Mouse (Mus musculus) heart, adult 18-20 months (tissue): ENCODE data around the gene Anks1. TPM values are rescaled to one million over a fixed set of nuclear protein-coding genes. Genes with fewer than 3 reads are reported as not detected.
"Not testable (repeated sequence)": the region's sequence is repeated elsewhere in the genome, so short reads cannot be mapped to it uniquely, and the experiment has no call there.

Experiments
- DNase-seq, 2 experiments: peaks; one replicate each; pipeline ENCODE4 v3.0.0; 2021 to 2022; ENCODE audit warnings: mixed read lengths in 1 of 2
- total RNA-seq, 2 experiments: library from RNA; stranded (reverse); gene quantifications; 2 replicates each; pipeline ENCODE4 v1.2.3; 2021

Anks1 gene
- total RNA-seq, 2 experiments from 2014 or later: 65.8 to 73.0 TPM

DNA sequence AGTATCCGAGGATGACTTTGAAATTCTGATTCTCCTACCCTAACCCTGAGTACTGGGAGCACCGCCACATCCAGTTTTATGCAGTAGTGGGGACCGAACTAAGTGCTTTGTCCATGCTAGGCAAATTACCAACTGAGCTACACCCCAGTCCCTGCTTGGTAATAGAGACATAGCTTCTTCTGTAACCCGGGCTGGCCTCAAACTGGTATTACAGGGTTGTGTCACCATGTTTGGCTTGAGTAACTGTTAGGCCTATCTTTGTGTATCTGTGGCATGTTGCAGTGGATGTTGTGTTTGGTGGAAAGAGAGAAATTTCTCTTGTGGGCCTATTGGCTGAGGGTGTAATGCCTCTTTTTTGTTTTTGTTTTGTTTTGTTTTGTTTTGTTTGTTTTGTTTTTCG is 21.2 kb downstream of the Anks1 start:
- DNase-seq: no peak

DNA sequence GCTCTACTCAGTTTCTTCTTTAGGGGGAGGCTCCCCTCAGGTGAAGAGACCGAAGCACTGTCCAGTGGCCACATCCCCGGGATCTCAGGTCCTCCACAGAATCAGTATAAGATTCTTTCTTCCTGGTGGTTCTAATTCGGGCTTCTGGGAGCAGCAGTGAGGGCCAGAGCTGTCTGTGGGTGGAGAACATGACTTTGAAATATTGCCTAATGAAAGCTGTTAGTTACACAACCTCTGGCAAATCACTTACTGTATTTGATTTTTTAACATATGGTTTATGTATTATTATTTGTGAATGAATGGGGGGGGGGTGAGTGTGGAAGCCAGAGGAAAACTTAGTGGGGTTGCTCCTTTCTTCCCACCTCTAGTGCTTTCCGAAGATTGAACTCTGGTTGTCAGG is 22.7 kb downstream of the Anks1 start:
- DNase-seq: no peak

DNA sequence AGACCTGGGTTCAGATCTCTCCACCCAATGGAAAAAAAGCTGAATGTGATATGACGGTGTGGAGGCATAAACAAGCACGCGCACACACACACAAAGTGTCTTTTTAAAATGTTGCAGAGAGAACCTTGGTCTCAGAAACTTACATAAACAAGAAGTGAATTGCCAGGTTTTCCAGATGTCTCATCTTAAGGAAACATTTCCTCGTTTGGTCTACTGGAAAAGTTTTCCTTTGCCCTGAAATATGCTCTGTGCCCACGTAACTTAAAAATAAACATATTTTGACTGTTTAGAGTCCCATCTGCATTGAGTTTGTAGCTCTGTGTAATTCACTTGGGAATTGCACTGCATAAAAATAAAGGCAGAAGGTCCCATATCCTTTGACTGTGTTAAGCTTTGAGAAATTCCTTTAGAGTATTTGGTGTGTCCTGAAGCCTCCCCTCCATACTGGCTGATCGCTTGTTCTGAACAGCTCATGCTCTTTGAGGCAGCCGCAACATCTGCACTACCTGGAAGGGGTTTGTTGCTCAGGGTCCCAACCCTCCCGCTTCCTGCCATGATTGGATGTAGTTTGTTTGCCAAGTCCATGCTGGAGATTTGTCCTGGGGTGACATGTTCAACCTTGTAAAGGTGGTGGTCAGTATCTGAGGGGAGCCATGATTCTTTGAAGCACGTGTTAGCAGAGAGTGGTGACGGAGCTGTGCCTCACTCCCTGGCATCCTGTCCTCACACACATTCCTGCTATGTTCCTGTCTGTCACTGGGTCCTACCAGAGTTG is 25.2 kb downstream of the Anks1 start:
- DNase-seq: no peak

DNA sequence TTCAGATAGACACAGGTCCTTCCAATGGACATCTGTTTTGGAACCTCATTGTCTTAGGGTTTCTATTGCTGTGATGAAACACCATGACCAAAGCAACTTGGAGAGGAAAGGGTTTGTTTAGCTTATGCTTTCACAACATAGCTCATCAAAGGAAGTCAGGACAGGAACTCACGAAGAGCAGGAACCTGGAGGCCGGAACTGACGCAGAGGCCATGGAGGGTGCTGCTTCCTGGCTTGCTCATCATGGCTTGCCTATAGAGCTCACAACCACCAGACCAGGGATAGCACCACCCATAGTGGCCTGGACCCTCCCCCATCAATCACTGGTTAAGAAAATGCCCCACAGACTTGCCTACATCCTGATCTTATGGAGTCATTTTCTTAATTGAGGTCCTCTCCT is 26.0 kb downstream of the Anks1 start:
- DNase-seq: peak in 1 of 2 experiments; percentile 35

DNA sequence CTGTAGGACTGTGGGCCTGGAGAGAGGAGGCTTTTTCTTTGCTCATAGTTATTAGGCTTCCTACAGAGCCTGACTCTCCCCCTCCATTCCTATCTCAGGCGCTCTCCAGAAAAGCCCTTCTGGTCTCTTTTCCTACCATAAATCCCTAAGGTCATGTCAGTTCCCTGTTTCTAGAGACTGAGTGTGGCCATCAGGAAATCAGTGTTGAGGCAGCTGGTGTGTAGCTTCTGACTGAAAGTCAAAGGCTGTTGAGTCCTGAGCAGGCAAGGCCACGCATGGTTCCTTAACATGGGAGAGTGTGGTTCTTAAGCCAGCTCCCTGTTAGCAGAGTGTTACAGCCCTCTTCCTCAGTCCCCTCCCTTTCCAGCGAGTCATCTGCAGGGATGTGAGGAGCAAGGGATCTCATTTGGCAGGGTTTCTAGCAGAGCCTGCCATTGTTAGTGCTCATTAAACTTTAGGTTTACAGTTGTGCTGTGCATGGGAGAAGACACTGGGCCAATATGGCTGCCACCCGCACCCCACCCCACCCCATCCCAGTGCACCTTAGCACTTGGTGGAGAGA is 28.0 kb downstream of the Anks1 start:
- no peak for DNase-seq

DNA sequence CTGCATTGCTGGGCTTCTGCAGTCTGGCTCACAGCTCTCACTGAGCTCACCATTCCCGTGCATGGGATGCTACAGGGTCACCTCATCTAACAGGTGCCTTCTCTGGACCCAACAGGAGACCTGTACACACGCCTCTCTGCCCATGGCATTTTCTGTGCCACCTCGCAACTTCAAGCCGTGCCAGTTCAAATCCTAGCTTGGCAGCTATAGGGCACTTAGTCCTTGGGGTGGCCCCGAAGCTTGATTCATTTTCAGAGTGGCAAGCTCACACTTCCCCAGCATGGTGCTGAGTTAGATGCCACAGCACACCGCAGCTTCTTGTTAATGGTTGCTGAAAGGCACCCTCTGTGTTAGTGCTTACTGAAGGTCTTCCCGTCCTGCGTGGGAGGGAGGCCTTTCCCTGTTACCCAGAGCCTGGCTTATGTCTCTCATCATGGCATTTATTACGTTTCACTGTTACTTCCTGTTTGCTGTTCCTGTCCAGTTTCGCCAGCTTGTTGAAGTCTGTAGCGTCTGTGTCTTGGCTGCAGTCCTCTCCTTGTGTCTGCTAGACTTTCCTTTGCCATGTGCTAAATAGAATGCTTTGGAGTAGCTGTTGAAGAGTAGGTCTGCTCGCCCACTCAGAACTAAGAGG is 29.1 kb downstream of the Anks1 start:
- peak in 1 of 2 experiments; percentile 57 for DNase-seq

DNA sequence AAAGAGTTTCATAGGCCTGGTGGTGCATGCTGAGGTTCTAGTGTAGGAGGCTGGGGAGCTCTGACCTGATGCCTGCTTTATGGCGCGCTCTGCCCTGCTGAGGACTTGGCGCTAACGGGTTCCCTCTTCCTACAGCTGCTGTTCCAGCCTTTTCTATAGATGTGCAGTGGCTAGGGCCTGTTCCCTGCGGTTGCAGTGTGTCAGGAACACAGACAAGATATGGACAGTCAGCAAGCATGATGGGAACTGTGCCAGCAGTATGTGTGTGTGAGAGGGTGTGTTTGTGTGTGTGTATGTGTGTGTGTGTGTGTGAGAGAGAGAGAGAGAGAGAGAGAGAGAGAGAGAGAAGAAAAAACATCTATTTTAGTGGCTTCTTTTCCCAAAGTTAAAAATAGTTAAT is 29.9 kb downstream of the Anks1 start:
- DNase-seq: peak in 1 of 2 experiments; percentile 29

DNA sequence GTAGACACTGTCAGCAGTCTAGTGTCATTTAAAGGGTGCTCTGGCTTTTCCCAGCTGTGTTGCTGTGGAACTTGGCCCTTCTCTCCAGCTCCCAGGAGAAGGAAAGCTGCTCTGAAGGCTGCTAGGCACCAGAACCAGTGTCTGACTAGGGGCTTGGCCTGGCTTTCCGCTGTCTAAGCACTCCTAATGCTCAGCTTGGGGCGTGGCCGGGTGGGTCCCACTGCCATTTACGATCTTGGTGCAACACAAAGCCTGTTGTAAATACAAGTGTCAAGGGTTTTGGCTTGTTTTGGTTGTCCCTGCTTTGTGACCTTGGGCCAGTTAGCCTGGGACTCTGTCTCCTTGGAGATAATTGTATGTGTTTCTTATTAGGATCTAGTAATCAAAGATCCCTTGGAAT is 31.2 kb downstream of the Anks1 start:
- peak in 1 of 2 experiments; percentile 32 for DNase-seq

DNA sequence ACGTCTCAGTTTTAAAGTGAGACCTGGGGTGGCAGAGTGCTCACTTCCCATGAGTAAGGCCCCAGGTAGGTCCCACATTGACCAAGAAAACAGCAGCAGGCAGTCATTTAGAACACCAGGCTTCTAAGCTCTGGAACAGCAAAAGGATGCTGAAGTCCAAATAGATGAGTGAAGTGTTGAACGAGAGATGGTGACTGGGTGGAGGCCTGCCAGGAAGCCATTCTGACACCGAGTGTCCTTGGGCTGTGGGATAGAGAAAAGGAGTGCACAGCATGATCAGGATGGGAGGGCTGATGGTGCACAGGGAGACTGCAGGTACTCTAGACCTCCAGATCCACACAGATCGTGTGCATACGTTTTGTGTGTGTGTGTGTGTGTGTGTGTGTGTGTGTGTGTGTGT is 32.1 kb downstream of the Anks1 start:
- DNase-seq: no peak

DNA sequence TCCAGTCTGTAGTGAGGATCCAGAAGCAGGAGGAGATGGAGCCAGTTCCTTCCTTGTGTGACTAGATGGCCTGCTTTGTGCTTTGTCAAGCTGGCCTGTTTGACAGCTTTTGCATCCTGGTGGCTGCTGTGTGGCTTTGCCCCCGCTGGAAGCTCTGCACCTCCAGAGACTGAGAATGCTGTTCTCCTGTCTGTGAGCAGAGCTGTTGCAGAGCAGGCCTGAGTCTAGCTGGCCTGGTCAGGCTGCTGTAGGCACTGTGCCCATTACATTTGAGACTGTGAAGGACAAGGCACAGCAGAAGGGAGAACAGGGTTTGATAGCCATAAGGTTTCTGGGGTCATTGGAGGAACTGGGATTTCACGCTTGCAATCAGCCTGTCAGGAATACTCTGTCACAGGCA is 32.6 kb downstream of the Anks1 start:
- DNase-seq: no peak

DNA sequence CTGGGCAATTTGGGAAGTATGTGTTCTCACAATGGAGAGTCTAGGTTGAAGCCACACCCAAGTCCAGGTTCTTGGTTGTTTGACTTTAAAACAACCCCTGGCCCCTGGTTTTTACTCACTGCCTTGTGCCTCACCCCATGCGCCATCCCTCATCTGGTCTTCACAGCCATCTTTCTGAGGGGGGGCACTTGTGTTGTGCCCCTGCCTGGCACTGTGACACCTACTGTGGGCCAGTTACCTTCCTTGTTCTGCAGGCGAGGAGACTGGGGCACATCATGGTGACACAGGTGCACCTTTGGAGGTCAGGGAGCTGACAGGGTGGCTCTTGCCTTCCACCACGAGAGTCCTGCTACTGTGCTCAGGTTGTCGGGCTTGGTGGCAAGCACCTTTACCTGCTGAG is 33.0 kb downstream of the Anks1 start:
- no peak for DNase-seq

DNA sequence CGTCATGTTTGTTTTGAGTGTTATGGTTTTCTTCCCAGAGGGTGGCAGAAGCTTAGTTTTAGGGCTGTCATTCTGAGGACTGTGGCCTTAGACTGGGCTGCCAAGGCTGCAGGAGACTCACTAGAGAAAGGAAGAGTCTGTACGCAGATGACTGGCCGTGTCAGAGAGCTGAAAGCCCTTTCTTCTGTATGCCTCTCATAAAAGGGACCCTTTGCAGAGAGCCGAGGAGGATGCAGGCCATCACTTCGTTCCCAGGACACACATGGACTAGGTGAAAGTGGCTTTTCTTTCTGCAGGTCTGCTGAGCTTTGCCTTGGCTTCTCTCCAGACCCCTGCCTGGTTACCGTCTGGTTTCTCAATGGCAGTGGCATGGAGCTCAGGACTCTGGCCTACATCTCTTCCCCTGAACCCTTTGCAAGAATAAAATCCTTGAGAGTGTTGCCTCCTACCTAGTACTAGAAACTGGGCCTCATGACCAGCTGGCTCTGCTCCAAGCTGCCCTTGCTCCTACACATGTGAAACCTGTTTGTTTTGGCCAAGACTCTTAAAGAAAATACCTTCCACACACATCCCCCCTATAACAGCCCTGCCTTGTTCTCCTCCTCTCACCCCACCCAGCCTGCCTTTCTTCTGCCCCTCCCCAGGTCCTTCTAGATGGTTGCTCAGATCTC is 36.6 kb downstream of the Anks1 start:
- DNase-seq: peak in 1 of 2 experiments; percentile 52

DNA sequence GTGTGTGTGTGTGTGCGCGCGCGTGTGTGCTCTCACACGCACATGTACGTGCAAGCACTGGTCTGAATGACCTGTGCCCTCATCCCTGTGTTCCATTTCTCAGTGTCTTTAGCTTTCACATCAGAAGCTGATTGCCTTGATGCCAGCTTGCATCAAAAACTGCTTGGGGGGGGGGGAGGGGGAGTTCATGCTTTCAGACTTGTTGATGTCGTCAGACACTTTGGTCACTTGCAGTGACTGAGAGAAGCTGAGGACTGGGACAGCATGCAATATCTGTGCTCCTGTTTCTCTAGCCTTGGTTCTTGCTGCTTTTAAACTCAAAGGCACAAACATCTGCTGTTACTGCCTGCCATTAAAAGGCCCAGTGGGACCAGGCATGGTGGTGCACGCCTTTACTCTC is 37.3 kb downstream of the Anks1 start:
- no peak for DNase-seq

DNA sequence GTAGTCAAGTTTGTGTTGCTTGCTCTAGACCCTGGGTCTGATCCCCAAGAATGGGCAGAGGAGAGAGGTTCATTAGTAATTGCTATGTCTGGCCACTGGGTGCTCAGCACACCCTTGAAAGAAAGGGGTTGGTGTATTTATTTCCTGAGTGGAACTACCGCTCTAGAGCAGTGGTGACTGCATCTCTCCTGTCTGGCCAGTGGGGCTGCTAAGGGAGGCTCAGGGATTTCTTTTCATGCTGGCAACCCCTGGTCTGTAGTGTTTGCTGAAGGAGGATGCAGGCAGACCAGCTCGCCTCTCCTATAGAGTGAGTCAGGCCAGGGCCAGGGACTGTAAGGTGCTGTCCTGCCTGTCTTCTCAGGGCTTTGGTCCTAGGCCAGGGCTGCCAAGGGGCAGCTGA is 38.0 kb downstream of the Anks1 start:
- no peak for DNase-seq

DNA sequence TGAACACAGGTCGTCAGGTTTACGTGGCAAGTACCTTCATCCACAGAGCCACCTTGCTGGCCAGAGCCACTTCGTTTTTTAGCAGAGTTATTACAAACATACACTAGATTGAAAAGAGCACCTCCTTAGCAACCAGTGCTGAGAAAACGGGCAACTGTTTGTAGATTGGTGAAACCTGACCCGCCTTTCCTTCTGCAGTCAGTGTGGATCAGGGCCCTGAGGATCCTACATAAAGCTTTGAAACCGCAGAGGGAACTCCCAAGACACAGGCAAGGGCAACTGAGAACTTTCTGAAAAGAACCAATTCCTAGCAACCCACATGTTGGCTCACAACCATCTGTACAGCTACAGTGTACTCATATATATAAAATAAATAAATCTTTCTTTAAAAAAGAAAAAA is 44.0 kb downstream of the Anks1 start:
- no peak for DNase-seq

DNA sequence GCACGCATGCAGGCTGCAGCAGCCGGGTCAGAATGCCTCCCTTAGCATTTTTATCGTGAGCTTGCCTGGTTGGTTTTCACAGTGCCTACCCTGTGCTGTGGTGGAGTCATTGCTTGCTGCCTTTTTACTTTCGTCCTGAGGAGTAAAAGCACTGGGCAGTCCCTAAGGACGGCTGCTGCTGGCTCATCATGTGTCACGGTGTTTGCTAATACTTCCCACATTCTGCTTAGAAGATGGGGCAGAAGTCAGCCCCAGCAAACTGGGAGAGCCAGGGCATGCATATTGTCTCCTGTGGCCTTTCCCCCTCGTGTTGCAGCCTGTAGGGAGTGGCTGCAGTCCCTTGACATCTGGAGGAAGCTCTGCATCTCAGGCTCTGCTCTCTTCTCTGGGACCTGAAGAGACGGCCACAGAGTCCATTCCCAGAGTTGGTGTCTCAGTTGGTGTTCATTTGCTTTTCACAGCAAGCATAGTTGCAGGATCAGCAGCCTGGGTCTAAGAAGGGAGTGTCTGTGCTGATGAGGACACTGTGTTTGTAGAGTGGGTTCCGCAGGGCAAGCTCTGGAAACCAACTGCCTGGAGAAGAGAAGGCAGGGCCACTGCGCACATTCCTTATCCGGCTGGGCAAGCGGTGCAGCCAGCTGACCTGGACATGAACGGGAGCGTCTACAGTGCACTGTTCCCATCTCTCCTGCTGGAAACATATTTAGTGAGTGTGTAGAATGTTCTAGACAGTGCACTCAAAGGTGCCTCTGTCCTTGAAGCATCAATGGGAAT is 45.7 kb downstream of the Anks1 start:
- DNase-seq: peak in 1 of 2 experiments; percentile 48

DNA sequence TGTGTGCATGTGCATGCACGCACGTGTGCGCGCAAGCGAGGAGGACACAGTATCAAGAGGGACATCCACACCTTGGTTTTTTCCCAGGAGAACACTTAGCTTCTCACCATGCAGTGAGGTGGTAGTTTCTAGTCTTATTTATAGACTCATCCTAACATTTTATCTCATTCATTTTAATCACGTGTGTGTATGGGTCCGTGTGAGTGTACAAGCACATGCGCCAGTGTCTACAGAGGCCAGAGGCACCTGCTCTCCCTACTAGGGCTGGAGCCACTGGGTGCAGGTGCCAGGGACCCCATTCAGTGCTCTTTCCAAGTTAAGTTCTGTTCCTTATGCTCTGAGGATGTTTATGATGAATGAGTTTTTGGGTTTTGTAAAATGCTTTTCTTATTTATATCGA is 48.5 kb downstream of the Anks1 start:
- peak in 1 of 2 experiments; percentile 28 for DNase-seq

DNA sequence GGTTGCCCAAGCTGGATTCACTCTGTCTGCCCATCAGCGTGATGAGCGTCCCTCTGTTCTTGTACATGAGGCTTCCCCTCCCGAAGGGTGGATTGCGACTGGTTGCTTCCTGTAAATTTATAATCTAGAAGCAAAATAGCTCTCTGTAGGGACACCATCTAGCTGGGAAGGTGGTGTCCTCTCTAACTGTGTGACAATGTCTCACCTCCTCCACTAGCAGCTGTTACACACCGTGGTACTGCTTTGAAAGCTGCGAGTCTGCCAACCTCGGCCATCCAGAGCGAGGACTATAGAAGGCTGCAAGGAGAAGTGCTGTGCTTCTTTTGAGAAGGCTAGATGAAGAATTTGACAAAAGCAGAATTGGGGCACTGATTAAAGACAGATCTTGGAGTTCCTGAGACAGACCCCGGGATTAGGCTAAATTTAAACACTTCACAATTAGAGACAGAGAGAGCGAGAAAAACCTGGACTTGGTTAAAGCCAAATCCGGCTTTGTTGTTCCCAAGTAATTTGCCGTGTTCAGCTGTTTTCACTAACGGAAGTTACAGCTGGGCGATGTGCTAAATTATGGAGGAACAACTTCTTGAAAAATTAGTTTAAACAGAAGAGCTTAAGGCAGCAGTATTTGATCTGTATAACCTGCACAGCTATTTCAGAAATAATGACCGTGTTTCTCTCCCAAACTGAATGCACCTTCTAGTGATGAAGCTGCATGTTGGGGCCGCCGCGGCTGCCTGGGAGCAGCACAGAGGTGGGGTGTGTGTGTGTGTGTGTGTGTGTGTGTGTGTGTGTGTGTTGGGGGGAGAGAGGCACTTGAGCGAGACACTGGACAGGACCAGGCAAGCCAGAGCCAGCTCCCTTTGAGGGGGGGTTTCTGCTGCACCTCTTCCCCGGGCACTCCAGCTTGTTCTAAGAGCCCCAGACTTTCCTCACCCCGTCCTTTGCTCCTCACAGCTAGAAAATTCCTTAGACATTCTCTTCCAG is 51.3 kb downstream of the Anks1 start:
- DNase-seq: peak in 1 of 2 experiments; percentile 29

DNA sequence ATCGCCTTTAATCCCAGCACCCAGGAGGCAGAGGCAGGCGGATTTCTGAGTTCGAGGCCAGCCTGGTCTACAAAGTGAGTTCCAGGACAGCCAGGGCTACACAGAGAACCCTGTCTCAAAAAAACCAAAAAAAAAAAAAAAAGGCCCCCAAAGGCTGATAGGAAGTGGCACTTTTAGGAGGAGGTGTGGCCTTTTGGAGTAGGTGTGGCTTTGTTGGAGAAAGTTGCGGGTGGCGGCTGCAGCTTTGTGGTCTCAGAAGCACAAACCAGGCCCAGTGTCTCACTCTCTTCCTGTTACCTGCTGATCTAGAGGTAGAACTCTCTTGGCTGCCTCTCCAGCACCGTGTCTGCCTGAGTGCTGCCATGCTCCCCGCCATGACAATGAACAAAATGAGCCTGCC is 54.0 kb downstream of the Anks1 start:
- not testable (repeated sequence) for DNase-seq

DNA sequence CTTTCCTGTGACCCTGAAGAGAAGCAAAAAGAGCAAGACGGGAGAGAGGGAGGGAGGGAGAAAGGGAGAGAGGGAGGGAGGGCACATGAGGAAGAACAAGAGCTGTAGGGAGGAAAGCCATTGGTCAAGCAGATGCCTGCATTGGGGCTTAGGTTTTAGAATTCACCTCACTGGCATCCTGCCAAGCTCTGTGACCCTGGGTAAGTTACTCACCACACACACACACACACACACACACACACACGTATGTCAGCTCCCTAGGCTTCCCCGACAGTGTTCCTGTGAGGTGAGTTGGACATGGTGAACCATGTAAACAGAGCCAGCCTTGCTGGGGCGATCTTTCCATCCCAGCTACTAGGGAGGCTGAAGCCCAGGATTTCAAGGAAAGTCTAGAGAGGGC is 55.5 kb downstream of the Anks1 start:
- no peak for DNase-seq

DNA sequence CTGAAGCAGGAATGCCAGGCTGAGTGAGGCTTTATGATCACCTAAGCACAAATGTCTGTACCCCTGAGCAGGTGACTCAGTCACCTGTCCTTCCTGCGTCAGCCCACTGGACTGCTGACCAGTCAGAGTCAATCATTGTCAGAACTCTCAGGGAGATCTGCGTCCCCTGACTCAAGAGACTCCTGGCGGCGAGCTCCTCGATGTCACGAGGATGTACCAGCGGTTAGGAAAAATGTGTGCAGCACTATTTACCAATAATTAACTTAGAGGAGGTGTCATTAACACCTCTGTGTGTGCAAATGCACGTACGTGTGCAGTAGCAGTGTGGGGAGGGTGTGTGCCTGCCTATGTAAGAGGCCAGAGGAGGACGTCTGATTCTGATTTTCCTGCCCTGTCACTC is 56.2 kb downstream of the Anks1 start:
- DNase-seq: no peak
